Mouse (Mus musculus) fibroblast of lung, adult 2 months (primary cell): Measurements from ENCODE around the gene Wfs1.
"Not testable (repeated sequence)": the region's sequence is repeated elsewhere in the genome, so short reads cannot be mapped to it uniquely, and the experiment has no call there.

Source experiments
- DNase-seq: peaks from one replicate; pipeline ENCODE4 v3.0.0-alpha.2; 2011; ENCODE audit warnings: low read depth

Gene Wfs1

GRCm38 (mm10) chr5:36988781-36989624 lies at the start of gene Wfs1:
Wfs1 (minus strand) TSS chr5:36989205.
- peak; percentile 93 for DNase-seq

GRCm38 (mm10) chr5:37036884-37037283 lies 47.9 kb upstream of the Wfs1 start:
- no peak for DNase-seq

- no peak for DNase-seq
Measured at GRCm38 (mm10) chr5:37035896-37036295, 46.9 kb upstream of the Wfs1 start.

GRCm38 (mm10) chr5:37035192-37035591 lies 46.2 kb upstream of the Wfs1 start:
- DNase-seq, result no peak

GRCm38 (mm10) chr5:37030753-37031152 lies 41.7 kb upstream of the Wfs1 start:
- no peak for DNase-seq

- no peak for DNase-seq
Measured at GRCm38 (mm10) chr5:37029326-37029905, 40.4 kb upstream of the Wfs1 start.

- no peak for DNase-seq
Measured at GRCm38 (mm10) chr5:37028486-37029311, 39.7 kb upstream of the Wfs1 start.

GRCm38 (mm10) chr5:37028104-37028485 lies 39.1 kb upstream of the Wfs1 start:
- DNase-seq, result no peak

GRCm38 (mm10) chr5:37027701-37028100 lies 38.7 kb upstream of the Wfs1 start:
- no peak for DNase-seq

- no peak for DNase-seq
Measured at GRCm38 (mm10) chr5:37017222-37017621, 28.2 kb upstream of the Wfs1 start.

GRCm38 (mm10) chr5:37015612-37016310 lies 26.8 kb upstream of the Wfs1 start:
- no peak for DNase-seq

GRCm38 (mm10) chr5:37010666-37011317 lies 21.8 kb upstream of the Wfs1 start:
- DNase-seq, result no peak

GRCm38 (mm10) chr5:37009761-37010160 lies 20.8 kb upstream of the Wfs1 start:
- DNase-seq, result not testable (repeated sequence)

- no peak for DNase-seq
Measured at GRCm38 (mm10) chr5:37002001-37002400, 13.0 kb upstream of the Wfs1 start.

GRCm38 (mm10) chr5:37001002-37001401 lies 12.0 kb upstream of the Wfs1 start:
- no peak for DNase-seq

GRCm38 (mm10) chr5:36997996-36998395 lies 9.0 kb upstream of the Wfs1 start:
- no peak for DNase-seq

- DNase-seq, result no peak
Measured at GRCm38 (mm10) chr5:36996410-36996809, 7.4 kb upstream of the Wfs1 start.

GRCm38 (mm10) chr5:36990631-36991350 lies 1.8 kb upstream of the Wfs1 start:
- no peak for DNase-seq

- no peak for DNase-seq
Measured at GRCm38 (mm10) chr5:36990196-36990595, 1.2 kb upstream of the Wfs1 start.

- DNase-seq, result no peak
Measured at GRCm38 (mm10) chr5:36989625-36989977, 596 bp upstream of the Wfs1 start.
